Mouse (Mus musculus) heart, embryonic 13.5 days (tissue): ENCODE results near the gene Klk1b24. TPM values are rescaled to one million over a fixed set of nuclear protein-coding genes. Genes with fewer than 3 reads are reported as not detected.
"Not testable (repeated sequence)": the region's sequence is repeated elsewhere in the genome, so short reads cannot be mapped to it uniquely, and the experiment has no call there.

Experiments
- ATAC-seq: fragments of 200-750 bp; cut with Nextera tagmentation; 2 replicates; pipeline ENCODE4 v1.8.0; 2017; ENCODE audit warnings: moderate TSS enrichment; ENCODE audit not compliant: insufficient number of reproducible peaks, low FRiP score, low TSS enrichment; ENCODE audit errors: extremely low read depth
- H3K27ac ChIP-seq: fragments of 300-500 bp; sonication (generic); replicated peaks from 2 replicates; pipeline ENCODE4 v1.5.1; 2015; ENCODE audit warnings: moderate library complexity, mild to moderate bottlenecking, inconsistent platforms
- H3K27me3 ChIP-seq: fragments of 300-500 bp; sonication (generic); replicated peaks from 2 replicates; pipeline ENCODE4 v1.6.1; 2015; ENCODE audit warnings: mild to moderate bottlenecking, inconsistent platforms
- H3K36me3 ChIP-seq: fragments of 300-500 bp; sonication (generic); 2 replicates; pipeline ENCODE4 v1.6.1; 2015; ENCODE audit warnings: mild to moderate bottlenecking, inconsistent platforms
- H3K4me1 ChIP-seq: fragments of 300-500 bp; sonication (generic); 2 replicates; pipeline ENCODE4 v1.6.1; 2015; ENCODE audit warnings: inconsistent platforms
- H3K4me2 ChIP-seq: fragments of 300-500 bp; sonication (generic); 2 replicates; pipeline ENCODE4 v1.6.1; 2015; ENCODE audit warnings: inconsistent platforms, mild to moderate bottlenecking, moderate library complexity
- H3K4me3 ChIP-seq: fragments of 300-500 bp; sonication (generic); 2 replicates; pipeline ENCODE4 v1.5.1; 2015; ENCODE audit warnings: moderate library complexity, mild to moderate bottlenecking, inconsistent platforms
- H3K9ac ChIP-seq: fragments of 300-500 bp; sonication (generic); 2 replicates; pipeline ENCODE4 v1.6.1; 2015; ENCODE audit warnings: inconsistent platforms, mild to moderate bottlenecking, moderate library complexity
- H3K9me3 ChIP-seq: fragments of 300-500 bp; sonication (generic); 2 replicates; pipeline ENCODE4 v1.6.1; 2016; ENCODE audit warnings: inconsistent platforms
- WGBS: fragments of 180-500 bp; shearing (Covaris S2); methylation state at CpG from one replicate; pipeline ENCODE4 v1.1.7; 2015; ENCODE audit warnings: mixed read lengths; 5-methylcytosine and 5-hydroxymethylcytosine counted together
- polyA plus RNA-seq: library from polyadenylated mRNA; unstranded; fragments of >200 nt; fragmentation: Nextera tagmentation; extraction: Ambion mirVana; gene quantifications from 2 replicates; pipeline ENCODE4 v1.2.1, GENCODE M21; 2015

Klk1b24 gene
- not detected in 2 replicates for polyA plus RNA-seq

DNA sequence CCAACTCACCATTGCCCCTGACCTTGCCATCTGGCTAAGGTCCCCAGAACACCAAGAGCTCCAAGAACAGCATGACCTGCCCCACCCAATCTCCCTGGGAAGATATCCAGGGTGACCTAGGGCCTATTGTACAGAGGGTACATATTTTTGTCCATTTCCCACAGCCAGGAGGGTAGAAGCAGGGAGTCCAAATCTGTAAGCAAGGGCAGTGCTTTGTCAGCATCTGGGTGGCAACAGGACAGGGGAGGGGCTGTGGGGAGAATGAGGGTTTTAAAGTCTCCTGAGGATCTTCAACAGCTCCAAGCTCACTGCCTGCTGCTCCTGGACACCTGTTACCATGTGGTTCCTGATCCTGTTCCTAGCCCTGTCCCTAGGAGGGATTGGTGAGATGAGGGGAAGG, at the start of gene Klk1b24:
TSS of gene Klk1b24 (plus strand) at position 301 of the 400 bp plus-strand sequence.
- not testable (repeated sequence) for H3K4me3 ChIP-seq, H3K27me3 ChIP-seq, H3K36me3 ChIP-seq, H3K27ac ChIP-seq, H3K9ac ChIP-seq, ATAC-seq, H3K4me1 ChIP-seq, H3K9me3 ChIP-seq, H3K4me2 ChIP-seq

- Histone ChIP-seq H3K36me3 (no peaks in the 10 kb centered on the region), H3K27ac (no peak overlapping the region), H3K4me3 (no peak overlapping the region), H3K9ac (no peak overlapping the region), H3K27me3 (no peaks in the 10 kb centered on the region), H3K9me3 (no peaks in the 10 kb centered on the region; the same call in 1 of the 2 replicates), H3K4me2 (no peak overlapping the region), H3K4me1 (no peaks in the 10 kb centered on the region)
- ATAC-seq, result no peak
- WGBS, result 69% methylated on average over 9 of the region's 9 CpGs
These were observed 8.6 kb upstream of the Klk1b24 start for GRCm38 (mm10) chr7:44179299-44180045.

- not testable (repeated sequence) for H3K9ac ChIP-seq, H3K36me3 ChIP-seq, ATAC-seq, H3K27me3 ChIP-seq, H3K4me1 ChIP-seq, H3K9me3 ChIP-seq, H3K4me2 ChIP-seq, H3K27ac ChIP-seq, H3K4me3 ChIP-seq
- 63% methylated on average over 8 of the region's 8 CpGs for WGBS
These were observed 1.5 kb upstream of the Klk1b24 start for GRCm38 (mm10) chr7:44186516-44186915.

GRCm38 (mm10) chr7:44193466-44193865, 5.4 kb downstream of the Klk1b24 start:
- not testable (repeated sequence) for ATAC-seq, H3K4me3 ChIP-seq, H3K4me2 ChIP-seq, H3K27ac ChIP-seq, H3K9me3 ChIP-seq, H3K36me3 ChIP-seq, H3K4me1 ChIP-seq, H3K27me3 ChIP-seq, H3K9ac ChIP-seq
- 81% methylated on average over 1 of the region's 1 CpGs for WGBS

DNA sequence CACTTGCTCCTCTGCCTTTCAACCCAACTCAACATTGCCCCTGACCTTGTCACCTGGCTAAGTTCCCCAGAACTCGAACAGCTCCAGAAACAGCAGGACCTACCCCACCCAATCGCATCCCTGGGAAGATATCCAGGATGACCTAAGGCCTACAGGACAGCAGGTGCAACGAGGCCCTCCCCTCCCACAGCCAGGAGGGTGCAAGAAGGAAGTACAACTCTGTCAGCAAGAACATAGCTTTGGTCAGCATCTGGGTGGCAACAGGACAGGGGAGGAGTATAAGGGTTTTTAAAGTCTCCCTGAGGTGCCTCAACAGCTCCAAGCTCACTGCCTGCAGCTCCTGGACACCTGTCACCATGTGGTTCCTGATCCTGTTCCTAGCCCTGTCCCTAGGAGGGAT, 9.9 kb downstream of the Klk1b24 start, which contains the start of gene Klk1b3:
TSS of gene Klk1b3 (plus strand) at position 301 of the 400 bp plus-strand sequence.
- Histone ChIP-seq H3K9me3 (no peaks in the 10 kb centered on the region), H3K9ac (no peak within 1 kb of the TSS), H3K4me2 (no peak within 1 kb of the TSS), H3K27me3 (no peaks in the 10 kb centered on the region), H3K36me3 (no peaks in the 10 kb centered on the region), H3K27ac (no peak within 1 kb of the TSS), H3K4me3 (no peak within 1 kb of the TSS), H3K4me1 (no peaks in the 10 kb centered on the region)
- ATAC-seq, result no peak
- WGBS, result 58% methylated on average over 3 of the region's 3 CpGs

DNA sequence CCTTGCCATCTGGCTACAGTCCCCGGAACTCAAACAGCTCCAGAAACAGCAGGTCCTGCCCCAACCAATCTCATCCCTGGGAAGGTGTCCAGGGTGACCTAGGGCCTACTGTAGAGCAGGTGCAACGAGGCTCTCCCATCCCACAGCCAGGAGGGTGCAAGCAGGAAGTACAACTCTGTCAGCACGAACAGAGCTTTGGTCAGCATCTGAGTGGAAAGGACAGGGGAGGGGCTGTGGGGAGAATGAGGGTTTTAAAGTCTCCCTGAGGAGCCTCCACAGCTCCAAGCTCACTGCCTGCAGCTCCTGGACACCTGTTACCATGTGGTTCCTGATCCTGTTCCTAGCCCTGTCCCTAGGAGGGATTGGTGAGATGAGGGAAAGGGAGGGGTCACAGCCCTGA, 19.1 kb downstream of the Klk1b24 start, which contains the start of gene Klk1b4:
TSS of gene Klk1b4 (plus strand) at position 301 of the 400 bp plus-strand sequence.
- 38% methylated on average over 3 of the region's 3 CpGs for WGBS
- H3K4me3 ChIP-seq, H3K27me3 ChIP-seq, H3K4me1 ChIP-seq, H3K4me2 ChIP-seq, ATAC-seq, H3K9ac ChIP-seq, H3K9me3 ChIP-seq, H3K36me3 ChIP-seq, H3K27ac ChIP-seq: not testable (repeated sequence)

- Histone ChIP-seq H3K4me1 (no peaks in the 10 kb centered on the region), H3K36me3 (no peaks in the 10 kb centered on the region), H3K4me2 (no peak overlapping the region), H3K27me3 (0 out of 2 replicates have a peak, but pooled peaks cover 3% of the 10 kb centered on the region), H3K9me3 (no peaks in the 10 kb centered on the region), H3K4me3 (no peak overlapping the region), H3K27ac (no peak overlapping the region), H3K9ac (no peak overlapping the region)
- 63% methylated on average over 3 of the region's 3 CpGs for whole genome bisulfite sequencing
- ATAC-seq, result no peak
These were observed 20.3 kb downstream of the Klk1b24 start for GRCm38 (mm10) chr7:44208307-44208706.

DNA sequence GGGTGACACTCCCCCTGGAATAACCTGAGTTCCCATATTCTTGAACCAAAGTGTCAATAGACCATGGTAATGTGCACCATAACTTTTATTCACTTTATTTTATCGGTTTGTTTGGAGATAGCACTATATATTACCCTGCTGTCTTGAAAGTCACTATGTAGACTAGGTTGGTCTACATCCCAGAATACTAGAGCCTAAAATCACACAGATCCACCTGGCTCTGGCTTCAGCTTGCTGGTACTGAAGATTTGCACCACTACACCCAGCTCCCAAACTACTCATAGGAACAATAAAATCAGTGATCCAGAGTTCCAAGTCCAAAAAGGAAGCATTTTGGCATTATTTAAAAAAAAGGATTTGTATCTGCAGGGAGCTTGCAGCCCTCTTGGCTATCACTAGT, 27.6 kb downstream of the Klk1b24 start, which contains the start of gene Klk1b5:
TSS of gene Klk1b5 (plus strand) at position 301 of the 400 bp plus-strand sequence.
- no peak within 1 kb of the TSS for H3K4me2 ChIP-seq
- no peaks in the 10 kb centered on the region for H3K36me3 ChIP-seq
- H3K9me3 ChIP-seq, result no peaks in the 10 kb centered on the region
- peaks cover 6% of the 10 kb centered on the region; the same call in 1 of the 2 replicates for H3K27me3 ChIP-seq
- no peak within 1 kb of the TSS for H3K4me3 ChIP-seq
- no peak within 1 kb of the TSS for H3K9ac ChIP-seq
- ATAC-seq, result no peak
- H3K4me1 ChIP-seq, result no peaks in the 10 kb centered on the region
- WGBS, result 74% methylated on average over 1 of the region's 1 CpGs
- H3K27ac ChIP-seq, result no peak within 1 kb of the TSS

DNA sequence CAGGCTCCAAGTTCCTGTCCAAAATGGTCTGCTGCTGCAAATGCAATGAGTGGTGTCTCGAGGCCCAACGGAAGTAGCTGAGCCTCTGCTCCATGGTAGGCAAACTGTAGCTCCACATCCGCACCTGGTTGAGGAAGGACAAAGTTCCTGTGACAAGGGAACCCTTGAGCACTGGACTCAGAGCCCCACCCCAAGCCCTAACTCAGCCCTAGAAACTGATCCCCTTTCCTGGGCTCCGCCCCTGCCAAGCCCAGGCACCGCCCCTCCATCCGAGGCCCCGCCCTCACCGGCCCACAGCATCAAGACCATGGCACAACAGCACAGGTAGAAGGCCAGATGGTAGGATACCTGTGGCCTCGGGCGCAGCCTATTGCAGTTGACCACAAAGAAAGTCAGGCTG, 33.6 kb downstream of the Klk1b24 start:
- not testable (repeated sequence) for H3K4me3 ChIP-seq, H3K9ac ChIP-seq, H3K4me1 ChIP-seq, H3K27ac ChIP-seq, ATAC-seq, H3K27me3 ChIP-seq, H3K36me3 ChIP-seq, H3K9me3 ChIP-seq, H3K4me2 ChIP-seq
- 45% methylated on average over 8 of the region's 10 CpGs for WGBS

DNA sequence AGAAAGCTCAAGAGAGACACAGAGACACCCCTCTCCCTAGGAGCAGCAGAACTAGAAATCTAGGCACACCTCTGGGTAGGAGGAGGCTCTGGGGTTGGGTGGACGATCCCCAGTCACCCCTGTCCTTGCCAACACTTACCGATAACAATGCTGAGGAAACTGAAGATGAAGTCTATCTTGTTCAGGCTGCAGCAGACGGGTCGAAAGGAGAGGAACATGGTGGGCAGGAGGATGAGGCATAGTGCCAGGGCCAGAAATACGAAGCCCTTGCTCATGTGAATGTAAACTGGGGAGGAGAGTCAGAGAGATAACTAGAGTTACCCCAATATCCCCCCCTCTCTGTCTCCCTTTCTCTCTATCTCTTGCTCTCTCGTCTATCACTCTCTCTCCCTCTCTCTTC, 34.3 kb downstream of the Klk1b24 start:
- H3K4me3 ChIP-seq, H3K4me1 ChIP-seq, H3K27me3 ChIP-seq, H3K27ac ChIP-seq, H3K4me2 ChIP-seq, H3K9me3 ChIP-seq, ATAC-seq, H3K36me3 ChIP-seq, H3K9ac ChIP-seq: not testable (repeated sequence)
- WGBS, result 56% methylated on average over 6 of the region's 6 CpGs

- H3K4me2 ChIP-seq, result no peak within 1 kb of the TSS
- no peak within 1 kb of the TSS for H3K27ac ChIP-seq
- no peaks in the 10 kb centered on the region for H3K4me1 ChIP-seq
- no peak within 1 kb of the TSS for H3K4me3 ChIP-seq
- H3K9me3 ChIP-seq, result no peaks in the 10 kb centered on the region
- peaks cover 6% of the 10 kb centered on the region; the same call in 1 of the 2 replicates for H3K27me3 ChIP-seq
- no peaks in the 10 kb centered on the region for H3K36me3 ChIP-seq
- H3K9ac ChIP-seq, result no peak within 1 kb of the TSS
- WGBS, result 24% methylated on average over 1 of the region's 1 CpGs
- ATAC-seq, result no peak
These were observed 37.0 kb downstream of the Klk1b24 start, which contains the start of gene Klk1 for GRCm38 (mm10) chr7:44225076-44225475. Gene Klk1 (plus strand): TSS chr7:44225360.

DNA sequence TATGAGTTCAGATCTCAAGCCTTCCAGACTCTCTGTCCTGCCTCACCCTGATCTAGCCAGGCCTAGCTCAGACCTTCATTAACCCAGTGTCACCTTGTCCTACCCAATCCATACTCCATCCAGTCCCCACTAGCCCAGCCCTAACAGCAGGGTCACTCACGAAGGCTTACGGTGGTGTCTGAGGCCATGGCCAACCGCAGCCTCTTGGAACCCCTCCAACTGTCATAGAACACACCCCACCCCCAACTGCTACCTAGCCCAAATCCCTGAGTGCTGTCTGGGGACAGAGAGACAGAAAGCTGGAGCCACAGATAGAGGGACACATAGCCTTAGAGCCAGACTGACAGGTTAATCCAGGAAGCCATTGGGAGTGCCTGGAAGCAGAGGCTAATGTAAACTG, 47.9 kb downstream of the Klk1b24 start, which contains the start of gene Gm36864:
TSS of gene Gm36864 (plus strand) at position 269 of the 400 bp plus-strand sequence.
- no peak within 1 kb of the TSS for H3K4me2 ChIP-seq
- ATAC-seq, result 0 out of 2 replicates have a peak, but pooled peaks have one; percentile 31
- 57% methylated on average over 3 of the region's 3 CpGs for WGBS

More for the DNA sequence above, 47.9 kb downstream of the Klk1b24 start, which contains the start of gene Gm36864:
- Histone ChIP-seq H3K9me3 (no peaks in the 10 kb centered on the region), H3K36me3 (no peaks in the 10 kb centered on the region), H3K27me3 (no peaks in the 10 kb centered on the region), H3K27ac (no peak within 1 kb of the TSS), H3K4me3 (no peak within 1 kb of the TSS), H3K9ac (no peak within 1 kb of the TSS), H3K4me1 (no peaks in the 10 kb centered on the region)
